Mouse (Mus musculus): ENCODE measurements around the gene Dnm2.
A peak's percentile ranks its signal among the peaks of the same experiment; 100 is the strongest.
"Not testable (repeated sequence)": the region's sequence is repeated elsewhere in the genome, so short reads cannot be mapped to it uniquely, and the experiment has no call there.

Dnm2 gene

GRCm38 (mm10) chr9:21456930-21457634 lies 32.4 kb downstream of the Dnm2 start:
- DNase-seq: no peak

- DNase-seq: no peak
Observed at GRCm38 (mm10) chr9:21458821-21459220, 34.1 kb downstream of the Dnm2 start.

- no peak for DNase-seq
Observed at GRCm38 (mm10) chr9:21460400-21460940, 35.8 kb downstream of the Dnm2 start.

- DNase-seq: peak; percentile 20
Observed at GRCm38 (mm10) chr9:21463138-21463590, 38.5 kb downstream of the Dnm2 start.

GRCm38 (mm10) chr9:21463766-21464564 lies 39.3 kb downstream of the Dnm2 start:
- DNase-seq: no peak

GRCm38 (mm10) chr9:21464565-21464928 lies 39.8 kb downstream of the Dnm2 start:
- DNase-seq: not testable (repeated sequence)

GRCm38 (mm10) chr9:21469032-21470024 lies 44.6 kb downstream of the Dnm2 start:
- DNase-seq: peak; percentile 41

- DNase-seq: no peak
Observed at GRCm38 (mm10) chr9:21472913-21473312, 48.2 kb downstream of the Dnm2 start.

- DNase-seq: no peak
Observed at GRCm38 (mm10) chr9:21477707-21478106, 53.0 kb downstream of the Dnm2 start.

GRCm38 (mm10) chr9:21484065-21484464 lies 59.4 kb downstream of the Dnm2 start:
- no peak for DNase-seq

- DNase-seq: not testable (repeated sequence)
Observed at GRCm38 (mm10) chr9:21488246-21488645, 63.5 kb downstream of the Dnm2 start.

GRCm38 (mm10) chr9:21490696-21491095 lies 66.0 kb downstream of the Dnm2 start:
- no peak for DNase-seq

GRCm38 (mm10) chr9:21493907-21494306 lies 69.2 kb downstream of the Dnm2 start:
- DNase-seq: no peak

- DNase-seq: no peak
Observed at GRCm38 (mm10) chr9:21494726-21495125, 70.0 kb downstream of the Dnm2 start.

GRCm38 (mm10) chr9:21496308-21497049 lies 71.8 kb downstream of the Dnm2 start:
- DNase-seq: no peak

- no peak for DNase-seq
Observed at GRCm38 (mm10) chr9:21497050-21497542, 72.4 kb downstream of the Dnm2 start.

- no peak for DNase-seq
Observed at GRCm38 (mm10) chr9:21497664-21498063, 73.0 kb downstream of the Dnm2 start.

GRCm38 (mm10) chr9:21498284-21498902 lies 73.7 kb downstream of the Dnm2 start:
- DNase-seq: no peak

- no peak for DNase-seq
Observed at GRCm38 (mm10) chr9:21503352-21503751, 78.6 kb downstream of the Dnm2 start.

GRCm38 (mm10) chr9:21505767-21506166 lies 81.1 kb downstream of the Dnm2 start:
- no peak for DNase-seq

GRCm38 (mm10) chr9:21507753-21508430 lies 83.2 kb downstream of the Dnm2 start:
- no peak for DNase-seq

All from right cerebral cortex, postnatal 14 days (tissue).